Mouse (Mus musculus) cerebellum, adult 11 months (tissue): ENCODE results near the gene Gm21885.
A peak's percentile ranks its signal among the peaks of the same experiment; 100 is the strongest.

ENCODE experiments used
- DNase-seq: peaks from one replicate; pipeline ENCODE4 v3.0.0; 2022

Gene Gm21885

GRCm38 (mm10) chr11:94320969-94321930, 39.6 kb downstream of the Gm21885 start:
- DNase-seq: no peak

- peak; percentile 93 for DNase-seq
Observed at GRCm38 (mm10) chr11:94321931-94322400, 40.3 kb downstream of the Gm21885 start, which contains the start of gene Luc7l3. TSS of gene Luc7l3 (minus strand) at chr11:94321988.

DNA sequence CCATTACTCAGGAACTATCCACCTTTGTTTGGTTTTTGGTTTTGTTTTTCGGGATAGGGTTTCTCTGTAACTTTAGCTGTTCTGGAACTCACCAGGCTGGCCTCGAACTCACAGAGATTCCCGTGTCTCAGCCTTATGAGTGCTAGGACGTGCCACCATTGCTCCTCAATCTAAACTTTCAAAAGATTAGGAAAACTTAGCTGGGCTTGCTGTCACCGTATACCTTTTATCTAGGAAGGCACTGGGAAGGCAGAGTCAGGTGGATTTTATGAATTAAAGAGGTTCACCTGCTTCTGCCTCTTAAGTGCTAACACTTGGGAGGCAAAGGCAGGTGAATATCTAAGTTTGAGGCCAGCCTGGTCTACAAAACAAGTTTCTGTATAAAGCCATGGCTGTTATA, 41.0 kb downstream of the Gm21885 start:
- no peak for DNase-seq

DNA sequence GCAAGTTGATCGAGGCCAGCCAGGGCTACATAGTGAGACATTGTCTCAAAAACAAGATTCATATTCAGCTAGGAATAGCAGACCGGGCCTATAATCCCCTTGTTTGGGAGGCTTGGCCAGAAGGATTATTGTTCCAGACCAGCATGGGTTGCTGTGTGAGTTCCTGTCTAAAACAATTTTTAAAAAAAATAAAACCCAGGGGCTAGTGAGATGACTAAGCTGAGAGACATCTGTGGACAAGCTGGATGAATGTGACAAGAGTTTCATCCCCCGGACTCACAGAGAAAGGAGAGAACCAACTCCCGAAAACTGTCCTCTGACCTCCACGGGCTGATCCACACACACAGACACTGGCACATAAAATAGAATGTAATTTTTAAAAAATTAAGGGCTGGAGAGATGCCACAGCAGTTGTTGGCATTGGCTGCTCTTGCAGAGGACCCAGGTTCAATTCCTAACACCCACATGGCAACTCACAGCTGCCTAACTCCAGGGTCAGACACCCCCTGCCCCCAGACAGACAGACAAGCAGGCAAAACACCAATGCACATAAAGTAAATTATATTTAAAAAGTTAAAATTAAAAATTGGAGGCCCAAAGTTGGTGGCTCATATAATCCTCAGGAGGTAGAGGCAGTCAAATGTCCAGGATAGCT, 41.7 kb downstream of the Gm21885 start:
- no peak for DNase-seq

GRCm38 (mm10) chr11:94324618-94325017, 42.9 kb downstream of the Gm21885 start:
- DNase-seq: no peak

DNA sequence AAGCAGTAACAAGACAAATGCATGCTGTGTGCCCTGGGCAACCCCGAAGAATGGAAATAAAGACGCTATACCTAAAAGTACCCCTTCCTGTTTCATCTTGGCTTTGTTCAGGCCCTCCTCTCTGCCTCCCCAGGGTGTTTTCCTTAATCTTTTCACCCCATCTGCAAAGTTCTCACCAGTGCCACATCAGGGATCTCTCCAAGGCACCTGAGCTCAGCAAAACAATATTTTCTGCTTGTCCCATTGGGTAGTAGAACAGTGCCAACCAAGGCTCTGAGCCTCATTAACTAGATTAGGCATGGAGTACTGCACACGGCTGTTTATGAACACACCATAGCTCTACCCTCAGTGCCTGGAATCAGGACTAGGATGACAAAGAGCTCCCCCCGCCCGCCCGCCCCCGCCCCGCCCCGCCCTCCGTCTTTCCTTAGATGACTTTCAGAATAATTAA, 45.3 kb downstream of the Gm21885 start:
- DNase-seq: peak; percentile 64

DNA sequence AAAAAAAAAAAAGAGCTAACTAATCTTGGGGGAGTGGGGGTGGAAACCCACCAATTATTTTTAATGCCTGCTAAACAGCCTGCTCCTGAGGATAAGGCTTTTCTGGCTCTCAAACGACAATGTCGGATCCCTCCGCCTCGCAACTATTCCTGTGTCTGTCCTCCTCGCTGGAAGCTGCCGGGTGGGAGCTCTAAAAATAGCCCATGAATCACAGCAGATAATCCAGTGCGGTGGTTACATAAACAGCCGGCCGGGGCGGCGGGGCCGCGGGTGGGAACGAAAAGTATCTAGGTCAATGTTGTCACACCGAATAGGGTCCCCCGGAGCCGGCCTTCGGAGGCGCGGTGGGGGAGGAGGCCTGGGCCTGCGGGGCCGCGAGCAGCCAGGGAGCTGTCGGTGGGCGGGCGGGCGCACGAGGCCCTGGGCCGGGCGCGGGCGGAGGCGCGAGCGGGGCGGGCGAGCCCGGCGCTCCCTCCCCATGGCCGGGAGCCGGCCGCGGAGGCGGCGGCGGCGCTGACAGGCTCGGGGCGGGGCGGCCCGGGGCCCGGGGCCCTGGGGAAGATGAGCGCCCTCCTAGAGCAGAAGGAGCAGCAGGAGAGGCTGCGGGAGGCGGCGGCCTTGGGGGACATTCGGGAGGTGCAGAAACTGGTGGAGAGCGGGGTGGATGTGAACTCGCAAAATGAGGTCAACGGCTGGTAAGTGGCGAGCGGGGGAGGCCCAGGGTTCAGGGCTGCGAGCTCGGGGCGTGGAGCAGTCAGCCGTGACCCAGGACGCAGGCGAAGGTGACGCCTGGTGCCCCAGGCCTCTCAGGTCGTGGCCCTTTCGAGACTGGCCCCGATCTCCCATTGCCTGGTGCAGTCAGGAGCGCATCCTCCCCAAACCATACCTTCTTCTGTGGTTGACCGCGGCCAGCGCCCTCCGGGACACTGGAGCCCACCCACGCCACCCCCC, 46.3 kb downstream of the Gm21885 start, which contains the start of gene Ankrd40:
TSS of gene Ankrd40 (plus strand) at position 309 of the 951 bp plus-strand sequence.
- DNase-seq: peak; percentile 97

DNA sequence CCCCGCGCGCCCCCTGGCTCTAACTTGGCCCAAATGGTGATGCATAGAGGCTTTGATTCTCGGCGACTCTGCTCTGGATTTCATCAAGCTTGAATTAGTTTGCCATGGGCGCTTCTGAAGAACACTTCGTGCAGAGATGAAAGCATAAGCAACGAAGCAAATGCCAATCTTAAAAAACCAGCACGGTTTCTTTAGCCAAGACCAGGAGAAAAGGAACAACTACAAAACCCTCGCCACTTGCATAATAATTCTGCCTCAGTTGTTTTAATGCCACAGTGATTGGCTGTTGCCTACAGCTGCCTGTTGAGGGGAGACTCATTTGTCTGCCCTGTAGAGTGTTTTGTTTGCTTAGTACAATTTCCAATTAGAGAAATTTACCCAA, 47.0 kb downstream of the Gm21885 start:
- DNase-seq: no peak

DNA sequence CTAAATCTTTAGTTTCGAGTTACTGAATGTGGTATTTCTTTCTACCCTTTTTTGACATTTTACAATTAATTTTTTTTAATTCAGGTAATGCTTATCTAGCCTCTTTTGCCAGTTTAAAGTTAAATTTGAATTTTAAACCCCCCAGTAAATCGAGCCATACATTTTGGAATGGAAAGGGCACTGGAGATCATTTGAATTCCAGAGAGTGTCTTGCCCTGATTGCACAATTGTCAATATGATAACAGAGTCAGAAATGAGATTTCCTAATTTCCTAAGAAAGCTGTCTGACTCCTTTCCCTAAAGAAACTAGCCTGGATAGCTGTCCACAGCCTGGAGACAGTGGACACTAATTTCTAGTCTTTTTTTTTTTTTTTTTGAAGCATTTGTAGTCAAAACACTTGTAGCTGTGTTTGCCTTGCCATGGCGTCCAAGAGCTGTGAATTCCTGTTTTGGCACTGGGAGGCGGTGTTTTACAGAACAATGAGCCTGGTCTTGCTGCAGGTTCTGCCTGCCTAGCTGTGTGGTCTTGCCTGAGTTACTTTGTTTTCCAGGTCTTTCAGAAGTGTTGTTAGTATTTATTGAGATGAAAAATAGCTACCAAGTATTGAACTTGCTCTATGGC, 47.7 kb downstream of the Gm21885 start:
- peak; percentile 59 for DNase-seq

- no peak for DNase-seq
Observed at GRCm38 (mm10) chr11:94330211-94330610, 48.5 kb downstream of the Gm21885 start.

DNA sequence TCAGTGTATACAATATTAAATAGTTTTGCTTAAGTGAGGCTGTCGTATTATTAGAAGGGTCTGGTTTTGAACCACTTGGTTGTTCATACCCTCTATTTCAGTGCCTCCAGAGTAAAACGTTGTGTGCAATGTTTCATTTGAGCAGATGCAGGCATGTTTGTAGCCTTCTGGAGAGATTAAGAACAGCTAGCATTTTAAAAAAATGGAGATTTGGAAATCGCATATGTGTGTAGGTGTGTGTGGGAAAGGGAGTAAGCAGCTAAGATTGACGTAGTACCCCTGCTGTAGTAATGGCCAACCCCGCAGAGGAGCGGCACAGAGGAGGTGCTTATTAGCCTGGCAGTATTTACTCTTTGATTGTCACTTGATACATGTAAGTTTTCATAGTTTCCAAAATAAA, 51.1 kb downstream of the Gm21885 start:
- DNase-seq: no peak

DNA sequence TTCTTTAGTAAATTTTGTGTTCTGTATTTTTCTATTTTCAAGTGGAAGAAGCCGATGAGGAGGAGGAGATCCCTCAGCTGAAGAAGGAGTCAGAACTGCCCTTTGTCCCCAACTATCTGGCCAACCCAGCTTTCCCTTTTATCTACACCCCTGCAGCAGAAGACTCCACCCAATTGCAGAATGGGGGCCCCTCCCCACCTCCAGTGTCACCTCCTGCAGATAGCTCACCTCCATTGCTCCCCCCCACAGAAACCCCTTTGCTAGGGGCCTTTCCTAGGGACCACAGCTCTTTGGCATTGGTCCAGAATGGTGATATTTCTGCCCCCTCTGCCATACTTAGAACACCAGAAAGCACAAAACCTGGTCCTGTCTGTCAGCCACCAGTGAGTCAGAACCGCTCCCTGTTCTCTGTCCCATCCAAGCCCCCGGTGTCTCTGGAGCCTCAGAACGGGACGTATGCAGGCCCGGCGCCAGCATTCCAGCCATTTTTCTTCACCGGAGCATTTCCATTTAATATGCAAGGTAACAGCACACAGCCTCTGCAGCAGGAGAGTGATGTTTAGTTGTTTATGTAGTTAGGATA, 52.8 kb downstream of the Gm21885 start:
- no peak for DNase-seq
